In genomic region chr16:8869715-8870114, GRCm38 (mm10) we compare ENCODE assay signal across 9 mouse cellular contexts. TPM values are rescaled to one million over a fixed set of nuclear protein-coding genes. Genes with fewer than 3 reads are reported as not detected.
DNase-seq lines count a peak whose midpoint lies in the region; ATAC-seq and TF ChIP-seq lines count a peak whose summit lies in the region.
"Had no signal": no experiment of that assay in that cellular context is flagged by ENCODE, and none has a peak within 500 bp of the region (broad histone marks: within the 10 kb centered on the region; RNA-seq: fewer than 3 reads in every experiment).

No protein-coding gene starts in this region.

- no peaks in the 10 kb centered on the region for H3K27me3 ChIP-seq in Patski
- no peaks in the 10 kb centered on the region for H3K27me3 ChIP-seq in cerebellum, adult 2 months (ENCODE audit: control insufficient read depth, insufficient read depth, low read length)
- H3K27me3 ChIP-seq in hindbrain, embryonic 14.5 days (ENCODE audit: control insufficient read depth, insufficient read depth, low read length): no peaks in the 10 kb centered on the region

- no peak overlapping the region for H3K9ac ChIP-seq in hindbrain, embryonic 14.5 days

- in situ Hi-C loops in Patski (cut with MboI; ENCODE audit: low pct_unique_long_range_greater_than_20kb): loop anchor here (5.0 kb wide), 4 partner anchors 47 to 457 kb away; no protein-coding TSS in a partner anchor

- 38% methylated on average over 2 of the region's 2 CpGs for WGBS in cerebellum, adult 2 months
- 30% methylated on average over 2 of the region's 2 CpGs for WGBS in hindbrain, embryonic 14.5 days

- CTCF ChIA-PET in Patski (lab: Charles Lee): interaction anchor here (0.8 to 1.8 kb wide), 3 partner anchors 38 to 183 kb away, joined by 3 to 8 read pairs (median 7); no protein-coding TSS in a partner anchor

- H3K4me2 ChIP-seq in hindbrain, embryonic 14.5 days (replicated peaks): no peak overlapping the region

- no peak for DNase-seq in Patski (ENCODE audit: low read depth, low spot score)
- DNase-seq in cerebellum, adult 2 months: peak; percentile 76 to 81
- DNase-seq in frontal cortex, adult 2 months (ENCODE audit: extremely low spot score in 1 of 2, low spot score in 1 of 2): peak; percentile 61 to 87
- DNase-seq in hindbrain, embryonic 14.5 days (ENCODE audit: low spot score): peak; percentile 80
- DNase-seq in layer of hippocampus, postnatal 25 days (ENCODE audit: extremely low spot score in 1 of 2, low spot score in 1 of 2): peak; percentile 53 to 72
- peak; percentile 82 to 84 for DNase-seq in right cerebral cortex, postnatal 10 days (ENCODE audit: low spot score in 2 of 2)
- peak; percentile 41 to 68 for DNase-seq in urinary bladder, postnatal 4 days (ENCODE audit: low spot score in 2 of 2)

- no peaks in the 10 kb centered on the region for H3K36me3 ChIP-seq in hindbrain, embryonic 14.5 days (replicated peaks; ENCODE audit: control insufficient read depth, insufficient read depth)

- H3K27ac ChIP-seq in cerebellum, adult 2 months (ENCODE audit: insufficient read depth, low read length): no peak overlapping the region
- H3K27ac ChIP-seq in hindbrain, embryonic 14.5 days: no peak overlapping the region
- H3K27ac ChIP-seq: macrophage had no signal

- no peaks in the 10 kb centered on the region for H3K9me3 ChIP-seq in hindbrain, embryonic 14.5 days (ENCODE audit: control insufficient read depth, low read length)

- no peak for TF ChIP-seq POLR2A in cerebellum, adult 2 months (IDR thresholded peaks at IDR 0.05; ENCODE audit: borderline replicate concordance, insufficient read depth, low read length)

- TF ChIP-seq CTCF in Patski (IDR thresholded peaks at IDR 0.05): peak; percentile 92
- TF ChIP-seq CTCF in cerebellum, adult 2 months (IDR thresholded peaks at IDR 0.05; ENCODE audit: borderline replicate concordance, insufficient read depth, low read depth, low read length): peak; percentile 89

- peak; percentile 74 for ATAC-seq in Patski
- 0 out of 2 replicates have a peak, but pooled peaks have one; percentile 19 for ATAC-seq in hindbrain, embryonic 14.5 days (ENCODE audit: low FRiP score)
- peak; percentile 97 for ATAC-seq in megakaryocyte progenitor cell, adult 5-6 weeks (replicated peaks; ENCODE audit: poor library complexity)

- POLR2A ChIA-PET in Patski (lab: Charles Lee): no interaction called here

- peaks cover 4% of the 10 kb centered on the region; the same call in 1 of the 2 replicates for H3K4me1 ChIP-seq in cerebellum, adult 2 months (ENCODE audit: control insufficient read depth, insufficient read depth, low read length)
- 0 out of 2 replicates have a peak, but pooled peaks cover 4% of the 10 kb centered on the region for H3K4me1 ChIP-seq in hindbrain, embryonic 14.5 days (replicated peaks; ENCODE audit: control insufficient read depth, insufficient read depth, low read length)

- no peak overlapping the region for H3K4me3 ChIP-seq in cerebellum, adult 2 months (replicated peaks; ENCODE audit: insufficient read depth, low read depth, low read length)
- no peak overlapping the region for H3K4me3 ChIP-seq in hindbrain, embryonic 14.5 days (replicated peaks; ENCODE audit: low read length)

RNA-seq across cellular contexts. Expression of gene 1810013L24Rik, which starts 39.8 kb away (rescaled TPM):
- 50.3 TPM for polyA plus RNA-seq in Patski (2021)
- polyA plus RNA-seq in cerebellum, adult 2 months (2012; rRNA removed): 51.2 and 52.6 TPM in 2 replicates
- polyA plus RNA-seq in frontal cortex, adult 2 months (2012; rRNA removed): 47.8 and 47.9 TPM in 2 replicates
- 23.5 and 25.6 TPM in 2 replicates for polyA plus RNA-seq in hindbrain, embryonic 14.5 days (2014; fragmentation: Nextera tagmentation; extraction: Ambion mirVana)
- total RNA-seq in layer of hippocampus, postnatal 25 days (2021): 100 to 1,000 TPM in 1 of 2 experiments, 10 to 100 TPM in 1; 93.3 to 104 TPM
- total RNA-seq in megakaryocyte progenitor cell, adult 5-6 weeks (2015): 38.9 and 42.4 TPM in 2 replicates
- 34.7 and 43.7 TPM in 2 replicates for total RNA-seq in megakaryocyte progenitor cell, adult 5-6 weeks (2017)

Comparison
In these comparisons a context has a peak if more than half of its experiments do, and no peak if none do; other contexts are left out.
1. ATAC-seq: peak in every context shown above with its lines; median percentile 97 in megakaryocyte progenitor cell, adult 5-6 weeks; 74 in Patski; 19 in hindbrain, embryonic 14.5 days.